Mouse (Mus musculus) neural tube, embryonic 15.5 days (tissue): ENCODE measurements around the gene Ikzf2. TPM values are rescaled to one million over a fixed set of nuclear protein-coding genes. Genes with fewer than 3 reads are reported as not detected.

Source experiments
- ATAC-seq: fragments of 200-750 bp; cut with Nextera tagmentation; 2 replicates; pipeline ENCODE4 v1.8.0; 2017; ENCODE audit warnings: mild to moderate bottlenecking, moderate TSS enrichment, moderate library complexity; ENCODE audit not compliant: low FRiP score
- H3K27ac ChIP-seq: fragments of 300-500 bp; sonication (generic); replicated peaks from 2 replicates; pipeline ENCODE4 v1.5.1; 2015; ENCODE audit warnings: mild to moderate bottlenecking, inconsistent platforms
- H3K27me3 ChIP-seq: fragments of 300-500 bp; sonication (generic); replicated peaks from 2 replicates; pipeline ENCODE4 v1.6.1; 2015; ENCODE audit warnings: inconsistent platforms
- H3K36me3 ChIP-seq: fragments of 300-500 bp; sonication (generic); 2 replicates; pipeline ENCODE4 v1.6.1; 2015; ENCODE audit warnings: inconsistent platforms
- H3K4me1 ChIP-seq: fragments of 300-500 bp; sonication (generic); 2 replicates; pipeline ENCODE4 v1.6.1; 2015; ENCODE audit warnings: inconsistent platforms
- H3K4me2 ChIP-seq: fragments of 300-500 bp; sonication (generic); 2 replicates; pipeline ENCODE4 v1.6.1; 2015; ENCODE audit warnings: inconsistent platforms, mild to moderate bottlenecking, moderate library complexity
- H3K4me3 ChIP-seq: fragments of 300-500 bp; sonication (generic); replicated peaks from 2 replicates; pipeline ENCODE4 v1.5.1; 2015; ENCODE audit warnings: mild to moderate bottlenecking, inconsistent platforms
- H3K9ac ChIP-seq: fragments of 300-500 bp; sonication (generic); replicated peaks from 2 replicates; pipeline ENCODE4 v1.6.1; 2015; ENCODE audit warnings: mild to moderate bottlenecking, inconsistent platforms
- H3K9me3 ChIP-seq: fragments of 300-500 bp; sonication (generic); replicated peaks from 2 replicates; pipeline ENCODE4 v1.6.1; 2016; ENCODE audit warnings: inconsistent platforms
- WGBS: fragments of 180-500 bp; shearing (Covaris S2); methylation state at CpG from one replicate; pipeline ENCODE4 v1.1.7; 2015; ENCODE audit warnings: mixed read lengths; 5-methylcytosine and 5-hydroxymethylcytosine counted together
- polyA plus RNA-seq: library from polyadenylated mRNA; unstranded; fragments of >200 nt; fragmentation: Nextera tagmentation; extraction: Ambion mirVana; gene quantifications from 2 replicates; pipeline ENCODE4 v1.2.1, GENCODE M21; 2015

Ikzf2 gene
- polyA plus RNA-seq, 1 experiment from 2014 or later = 3.7 TPM

DNA sequence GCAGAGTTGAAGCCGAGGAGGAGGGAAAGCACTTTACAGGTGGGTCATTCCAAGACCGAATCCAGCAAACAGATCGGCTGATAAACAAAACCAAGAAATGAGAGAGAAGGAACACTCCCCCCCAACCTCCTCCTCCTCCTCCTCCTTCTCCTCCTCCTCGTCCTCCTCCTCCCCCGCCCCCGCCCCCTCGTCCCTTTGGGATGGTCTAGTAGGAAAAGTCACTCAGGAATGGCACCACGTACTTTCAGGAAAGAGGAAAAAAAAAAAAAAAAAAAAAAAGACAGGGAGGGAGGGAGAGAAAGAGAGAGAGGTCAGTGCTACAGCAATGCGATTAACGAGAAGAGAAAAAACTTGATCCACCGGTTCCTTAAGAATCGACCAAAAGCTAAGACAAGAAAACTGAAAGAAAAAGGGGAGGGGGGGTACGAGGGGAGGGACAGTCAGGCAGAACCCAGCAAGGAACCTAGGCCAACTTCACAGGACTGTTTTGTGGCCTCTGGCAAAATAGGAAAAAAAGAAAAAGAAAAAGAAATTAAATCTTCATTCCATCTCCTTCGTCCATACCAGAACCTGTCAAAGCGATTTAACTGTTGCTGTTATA, 1.1 kb downstream of the Ikzf2 start:
- Histone ChIP-seq H3K9me3 (no peaks in the 10 kb centered on the region), H3K4me3 (peak overlapping the region; percentile 83), H3K36me3 (no peaks in the 10 kb centered on the region), H3K9ac (peak overlapping the region; percentile 67), H3K27me3 (no peaks in the 10 kb centered on the region), H3K4me2 (peak overlapping the region; percentile 80), H3K4me1 (peaks cover 32% of the 10 kb centered on the region), H3K27ac (peak overlapping the region; percentile 87; the same call in 1 of the 2 replicates)
- no peak for ATAC-seq
- WGBS = under 1% methylated on average over 13 of the region's 15 CpGs

DNA sequence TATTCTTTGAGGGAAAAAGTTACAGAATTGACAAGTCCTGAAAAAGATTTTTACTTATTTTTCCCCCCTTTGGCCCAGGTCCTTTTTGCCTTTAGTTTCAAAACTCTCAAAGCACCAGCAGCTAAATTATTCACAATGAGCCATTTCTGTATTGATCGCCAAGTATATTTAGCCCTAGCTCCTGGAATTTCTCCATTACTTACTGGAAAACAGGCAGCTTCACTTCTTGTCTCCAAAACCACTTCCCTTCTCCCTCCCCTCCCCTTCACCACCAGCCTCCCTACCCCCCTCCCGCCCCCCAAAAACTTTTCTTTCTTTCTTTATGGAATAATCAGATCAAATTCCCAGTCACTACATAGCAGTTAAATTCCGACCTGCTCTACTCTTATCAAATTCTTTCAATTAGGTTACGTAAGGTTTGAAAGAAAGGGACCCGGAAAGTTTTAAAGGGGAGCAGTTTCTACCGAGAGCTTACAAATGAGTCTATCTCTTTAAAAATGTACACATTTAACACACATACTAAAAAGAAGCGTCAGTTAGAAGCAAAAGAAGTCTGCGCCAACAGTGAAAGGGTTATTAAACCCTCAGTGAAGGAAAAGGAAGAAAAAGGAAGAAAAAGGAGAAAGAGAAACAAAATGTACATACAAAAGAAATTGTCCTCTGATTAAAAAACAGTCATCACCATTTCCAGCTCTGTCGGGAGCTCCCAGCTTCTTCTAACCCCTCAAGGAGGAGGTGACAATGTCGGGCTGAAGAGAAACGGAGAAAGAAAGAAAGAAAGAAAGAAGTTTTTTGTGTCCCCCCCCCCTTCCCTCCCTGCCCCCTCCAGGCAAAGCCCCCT, 1.8 kb downstream of the Ikzf2 start:
- no peaks in the 10 kb centered on the region for H3K36me3 ChIP-seq
- peak overlapping the region; percentile 67; the same call in 1 of the 2 replicates for H3K9ac ChIP-seq
- peak overlapping the region; percentile 83 for H3K4me3 ChIP-seq
- H3K27me3 ChIP-seq = no peaks in the 10 kb centered on the region
- no peak overlapping the region for H3K27ac ChIP-seq
- ATAC-seq = no peak
- H3K4me1 ChIP-seq = peaks cover 32% of the 10 kb centered on the region
- peak overlapping the region; percentile 80 for H3K4me2 ChIP-seq
- no peaks in the 10 kb centered on the region for H3K9me3 ChIP-seq
- WGBS = 3% methylated on average over 11 of the region's 11 CpGs

DNA sequence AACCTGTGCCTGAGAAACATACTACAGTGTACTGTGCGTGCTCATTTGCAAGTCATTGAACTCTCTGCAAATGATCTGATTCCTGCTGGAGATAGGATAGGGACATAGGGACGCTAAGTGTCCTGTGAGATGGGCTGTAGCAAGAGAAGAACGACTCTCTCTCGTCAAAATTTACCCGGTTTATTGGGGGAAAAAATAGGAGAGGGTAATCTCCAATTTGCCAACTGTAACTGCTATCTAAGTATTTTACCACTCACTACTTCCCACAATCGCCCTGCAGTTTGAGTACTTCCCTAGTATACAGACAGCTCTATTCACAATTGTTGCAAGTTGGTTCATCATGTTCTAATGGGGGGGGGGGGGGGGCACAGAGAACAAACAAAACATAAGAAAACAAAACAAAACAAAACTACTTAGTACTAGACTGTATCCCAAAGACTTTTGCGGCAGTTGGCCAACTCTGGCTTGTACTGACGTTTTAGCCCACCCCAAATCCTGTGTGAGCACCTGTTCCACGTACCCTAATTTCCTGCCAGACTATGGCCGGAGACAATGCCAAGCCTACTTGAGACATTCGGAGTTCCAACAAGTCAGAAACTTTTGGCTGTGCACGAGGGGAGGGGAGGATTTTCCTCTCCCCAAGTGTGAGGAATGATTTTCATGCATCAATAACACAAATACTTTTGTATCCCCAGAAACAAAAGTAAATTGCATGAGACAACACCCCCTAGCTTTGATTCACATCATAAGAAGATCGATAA, 2.6 kb downstream of the Ikzf2 start:
- Histone ChIP-seq H3K4me1 (peaks cover 32% of the 10 kb centered on the region), H3K4me3 (peak overlapping the region; percentile 83), H3K27ac (no peak overlapping the region), H3K9me3 (no peaks in the 10 kb centered on the region), H3K36me3 (no peaks in the 10 kb centered on the region), H3K9ac (no peak overlapping the region), H3K4me2 (peak overlapping the region; percentile 80), H3K27me3 (no peaks in the 10 kb centered on the region)
- 33% methylated on average over 13 of the region's 13 CpGs for WGBS
- no peak for ATAC-seq

DNA sequence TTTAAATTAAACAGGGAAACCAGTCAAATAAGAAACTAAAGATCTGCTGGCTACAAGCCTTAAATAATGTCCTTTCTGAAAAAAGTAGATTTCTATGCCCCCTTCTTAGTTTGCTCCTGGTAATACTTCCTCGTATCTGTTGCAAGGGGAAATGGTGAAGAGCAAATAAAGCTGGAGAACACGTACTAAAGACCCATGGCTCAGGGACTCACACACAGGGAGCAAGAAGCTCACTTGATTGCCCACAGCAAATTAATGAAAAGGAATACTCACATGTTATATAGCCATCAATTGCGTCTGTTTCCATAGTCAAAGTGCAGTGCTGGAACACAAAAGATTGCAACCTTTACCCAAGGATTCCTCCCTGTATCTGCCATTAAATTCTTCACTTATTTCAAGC, 3.2 kb downstream of the Ikzf2 start:
- no peaks in the 10 kb centered on the region for H3K27me3 ChIP-seq
- H3K4me2 ChIP-seq = peak overlapping the region; percentile 80
- H3K4me3 ChIP-seq = no peak overlapping the region
- H3K27ac ChIP-seq = no peak overlapping the region
- H3K36me3 ChIP-seq = no peaks in the 10 kb centered on the region
- H3K4me1 ChIP-seq = peaks cover 30% of the 10 kb centered on the region
- ATAC-seq = no peak
- H3K9ac ChIP-seq = no peak overlapping the region
- WGBS = 53% methylated on average over 3 of the region's 3 CpGs
- H3K9me3 ChIP-seq = no peaks in the 10 kb centered on the region

DNA sequence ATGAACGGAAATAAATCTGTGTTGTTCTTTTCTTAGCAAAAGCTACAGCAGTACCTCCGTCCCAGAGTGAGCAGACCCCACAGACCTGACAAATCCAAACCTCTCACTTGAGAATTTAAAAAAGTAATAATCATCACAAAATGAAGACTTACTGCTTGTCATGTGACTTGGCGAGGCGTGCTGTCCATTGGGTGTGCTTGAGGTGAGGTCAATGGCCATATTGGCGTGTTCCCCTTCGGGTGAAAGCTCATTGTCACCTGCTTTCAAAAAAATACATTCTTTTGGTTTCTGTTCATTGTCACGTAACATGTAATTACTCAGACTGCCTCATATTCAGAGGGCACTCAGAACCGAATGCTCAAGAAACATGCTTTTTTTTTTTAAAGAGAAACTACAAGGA, 4.0 kb downstream of the Ikzf2 start:
- H3K9me3 ChIP-seq = no peaks in the 10 kb centered on the region
- ATAC-seq = no peak
- no peak overlapping the region for H3K4me2 ChIP-seq
- H3K27ac ChIP-seq = no peak overlapping the region
- no peak overlapping the region for H3K9ac ChIP-seq
- WGBS = 85% methylated on average over 8 of the region's 8 CpGs
- no peaks in the 10 kb centered on the region for H3K36me3 ChIP-seq
- H3K4me1 ChIP-seq = peaks cover 25% of the 10 kb centered on the region
- H3K27me3 ChIP-seq = no peaks in the 10 kb centered on the region
- H3K4me3 ChIP-seq = no peak overlapping the region

DNA sequence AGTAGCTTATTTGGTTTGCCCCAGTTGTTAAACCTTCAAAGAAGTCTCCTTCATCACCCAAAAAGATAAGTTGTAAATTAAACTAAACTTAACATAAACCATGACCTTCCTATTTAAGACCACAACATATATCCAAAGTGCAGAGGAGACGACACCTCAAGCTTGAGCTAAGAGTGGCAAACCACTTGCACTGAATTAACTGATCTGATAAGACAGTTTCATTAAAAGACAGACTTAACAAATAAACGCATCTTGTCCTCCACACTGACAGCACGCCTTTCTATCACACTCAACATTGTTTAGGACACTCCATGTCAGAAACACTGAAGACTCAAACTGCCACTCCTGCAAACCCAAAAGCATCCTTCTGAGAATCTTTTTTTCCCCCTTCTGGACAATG, 4.8 kb downstream of the Ikzf2 start:
- 92% methylated on average over 3 of the region's 3 CpGs for WGBS
- H3K36me3 ChIP-seq = no peaks in the 10 kb centered on the region

DNA sequence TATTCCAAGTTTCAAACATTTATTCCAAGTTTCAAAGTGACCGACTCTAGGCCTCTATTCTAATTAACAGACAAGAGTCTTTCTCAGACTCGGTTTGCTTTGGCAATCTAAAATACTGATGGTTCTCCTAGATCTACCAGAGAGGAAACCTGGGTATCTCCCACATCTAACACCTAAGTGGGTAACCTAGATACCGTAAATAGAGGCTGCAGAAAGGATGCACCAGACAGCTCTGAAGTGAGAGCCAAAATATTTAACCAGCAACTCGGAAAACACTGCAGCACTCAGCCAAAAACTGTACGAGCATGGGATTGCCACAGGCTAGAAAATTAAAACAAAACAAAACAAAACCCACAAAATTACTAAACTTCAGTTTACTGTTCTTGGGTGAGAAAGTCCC, 6.0 kb downstream of the Ikzf2 start:
- WGBS = 91% methylated on average over 5 of the region's 5 CpGs
- Histone ChIP-seq H3K4me3 (no peak overlapping the region), H3K4me2 (no peak overlapping the region), H3K9me3 (no peaks in the 10 kb centered on the region), H3K27ac (no peak overlapping the region), H3K27me3 (no peaks in the 10 kb centered on the region), H3K9ac (no peak overlapping the region), H3K4me1 (peaks cover 17% of the 10 kb centered on the region; the same call in 1 of the 2 replicates), H3K36me3 (no peaks in the 10 kb centered on the region)
- no peak for ATAC-seq

More for the DNA sequence above, 4.8 kb downstream of the Ikzf2 start:
- Histone ChIP-seq H3K4me2 (no peak overlapping the region), H3K27me3 (no peaks in the 10 kb centered on the region), H3K27ac (no peak overlapping the region), H3K9ac (no peak overlapping the region), H3K4me1 (peaks cover 22% of the 10 kb centered on the region), H3K4me3 (no peak overlapping the region), H3K9me3 (no peaks in the 10 kb centered on the region)
- ATAC-seq = no peak

DNA sequence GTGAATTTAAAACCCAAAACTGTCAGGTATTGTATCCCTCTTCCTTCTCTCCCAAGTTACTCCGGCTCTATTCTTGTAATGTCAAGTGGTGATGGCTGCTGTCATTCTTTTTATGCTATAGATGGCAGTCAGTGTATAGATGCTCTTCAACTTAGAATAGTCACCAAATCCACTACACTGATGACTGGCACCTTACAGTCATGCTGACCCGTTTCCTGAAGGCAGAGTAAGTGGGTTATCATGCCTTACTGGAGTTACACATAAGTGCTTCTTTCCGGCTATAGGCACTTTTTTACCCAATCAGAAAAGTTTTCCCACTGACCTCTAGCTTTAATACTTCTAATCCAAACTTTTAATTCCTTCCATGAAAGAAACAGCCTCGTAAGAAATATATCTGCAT, 6.5 kb downstream of the Ikzf2 start:
- H3K4me2 ChIP-seq = no peak overlapping the region
- no peak overlapping the region for H3K27ac ChIP-seq
- no peaks in the 10 kb centered on the region for H3K36me3 ChIP-seq
- H3K4me1 ChIP-seq = peaks cover 13% of the 10 kb centered on the region; the same call in 1 of the 2 replicates
- H3K27me3 ChIP-seq = no peaks in the 10 kb centered on the region
- H3K9ac ChIP-seq = no peak overlapping the region
- H3K9me3 ChIP-seq = no peaks in the 10 kb centered on the region
- ATAC-seq = no peak
- H3K4me3 ChIP-seq = no peak overlapping the region
- WGBS = 94% methylated on average over 4 of the region's 4 CpGs

DNA sequence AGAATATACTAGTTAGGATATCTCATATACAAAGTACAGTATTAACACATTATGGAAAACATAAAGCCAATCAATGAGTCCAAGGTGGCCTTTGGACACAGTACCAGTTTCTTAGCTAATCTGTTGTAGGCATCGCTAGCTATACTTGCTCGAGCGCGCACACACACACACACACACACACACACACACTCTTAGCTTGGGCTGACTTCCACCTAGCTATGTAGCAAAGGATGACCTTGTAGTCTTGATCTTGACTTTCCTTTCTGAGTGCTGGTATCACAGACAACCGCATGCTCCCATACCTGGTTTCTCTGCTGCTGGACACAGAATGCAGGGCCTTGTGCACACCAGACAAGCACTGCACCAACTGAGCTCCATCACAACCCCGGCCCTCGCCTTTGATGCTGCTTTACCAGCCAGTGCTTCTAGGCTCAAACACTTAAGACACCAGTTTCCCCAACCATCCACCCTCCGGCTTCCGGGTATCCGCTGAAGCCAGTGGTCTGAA, 17.1 kb downstream of the Ikzf2 start:
- Histone ChIP-seq H3K4me2 (no peak overlapping the region), H3K9ac (no peak overlapping the region), H3K27me3 (no peaks in the 10 kb centered on the region), H3K4me3 (no peak overlapping the region), H3K9me3 (no peaks in the 10 kb centered on the region), H3K4me1 (no peaks in the 10 kb centered on the region), H3K27ac (no peak overlapping the region), H3K36me3 (no peaks in the 10 kb centered on the region)
- 95% methylated on average over 10 of the region's 10 CpGs for WGBS
- no peak for ATAC-seq

DNA sequence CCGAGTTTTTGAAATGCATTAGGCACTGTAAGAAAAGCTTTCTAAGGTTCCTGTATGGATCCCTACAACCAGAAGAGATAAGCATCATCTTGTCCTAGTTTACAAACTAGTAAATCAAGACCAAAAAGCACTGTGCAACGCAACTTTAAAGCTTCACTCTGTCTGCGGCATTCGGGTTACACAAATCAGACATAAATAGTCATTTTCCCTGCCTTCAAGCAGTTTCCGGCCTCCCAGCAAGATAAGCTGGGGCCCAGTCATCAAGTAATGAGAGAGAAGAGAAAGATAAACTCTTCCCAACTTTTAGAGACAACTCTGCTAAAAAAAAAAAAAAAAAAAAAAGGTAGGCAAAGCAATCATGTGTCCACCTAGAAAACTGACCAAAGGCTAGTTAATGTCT, 19.6 kb downstream of the Ikzf2 start:
- Histone ChIP-seq H3K4me3 (no peak overlapping the region), H3K9ac (no peak overlapping the region), H3K4me1 (no peaks in the 10 kb centered on the region), H3K36me3 (no peaks in the 10 kb centered on the region), H3K27me3 (no peaks in the 10 kb centered on the region), H3K9me3 (no peaks in the 10 kb centered on the region), H3K4me2 (no peak overlapping the region), H3K27ac (no peak overlapping the region)
- WGBS = 88% methylated on average over 5 of the region's 5 CpGs
- no peak for ATAC-seq

DNA sequence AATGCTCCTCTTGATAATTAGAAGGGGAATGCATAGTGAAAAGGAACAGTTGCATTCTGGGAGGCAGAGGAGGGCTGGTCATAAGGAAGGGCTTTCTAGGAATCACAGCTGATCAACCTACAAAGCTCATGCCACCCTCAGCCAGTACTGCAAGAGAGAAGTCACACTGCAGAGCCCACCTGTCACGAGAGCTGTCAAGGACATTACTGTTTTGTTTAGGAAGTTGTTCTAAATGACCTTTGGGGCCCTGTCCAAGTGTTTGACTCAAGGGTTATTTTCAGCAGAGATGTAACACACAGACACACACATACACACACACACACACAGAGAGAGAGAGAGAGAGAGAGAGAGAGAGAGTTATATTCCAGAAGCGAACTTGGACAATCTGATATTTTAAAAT, 27.3 kb downstream of the Ikzf2 start:
- Histone ChIP-seq H3K4me3 (no peak overlapping the region), H3K36me3 (no peaks in the 10 kb centered on the region), H3K9me3 (no peaks in the 10 kb centered on the region), H3K4me1 (peaks cover 10% of the 10 kb centered on the region), H3K4me2 (no peak overlapping the region), H3K9ac (no peak overlapping the region), H3K27ac (no peak overlapping the region), H3K27me3 (no peaks in the 10 kb centered on the region)
- 80% methylated on average over 2 of the region's 2 CpGs for WGBS
- ATAC-seq = no peak
